Mouse (Mus musculus) granulocyte monocyte progenitor cell, adult 5-6 weeks (primary cell): ENCODE data around the gene Gm16427. TPM values are rescaled to one million over a fixed set of nuclear protein-coding genes. Genes with fewer than 3 reads are reported as not detected.
"Not testable (repeated sequence)": the region's sequence is repeated elsewhere in the genome, so short reads cannot be mapped to it uniquely, and the experiment has no call there.

Source experiments
- ATAC-seq: replicated peaks from 2 replicates; pipeline ENCODE4 v1.8.0; 2016; ENCODE audit warnings: mild to moderate bottlenecking, moderate TSS enrichment, inconsistent platforms; ENCODE audit not compliant: poor library complexity, severe bottlenecking
- total RNA-seq, 2 experiments: library from RNA; stranded (forward) in 1 of 2; stranded (reverse) in 1 of 2; fragments of 200-712, 200-1000 nt in 1 of 2; fragments of >200 nt in 1 of 2; fragmentation: Nextera tagmentation in 1 of 2; gene quantifications; 2 replicates each; pipeline ENCODE4 v1.2.3; 2014 to 2017

Gm16427 gene
- total RNA-seq (2014; fragmentation: Nextera tagmentation) (not detected in 2 replicates), total RNA-seq (2017) (not detected in 2 replicates)

DNA sequence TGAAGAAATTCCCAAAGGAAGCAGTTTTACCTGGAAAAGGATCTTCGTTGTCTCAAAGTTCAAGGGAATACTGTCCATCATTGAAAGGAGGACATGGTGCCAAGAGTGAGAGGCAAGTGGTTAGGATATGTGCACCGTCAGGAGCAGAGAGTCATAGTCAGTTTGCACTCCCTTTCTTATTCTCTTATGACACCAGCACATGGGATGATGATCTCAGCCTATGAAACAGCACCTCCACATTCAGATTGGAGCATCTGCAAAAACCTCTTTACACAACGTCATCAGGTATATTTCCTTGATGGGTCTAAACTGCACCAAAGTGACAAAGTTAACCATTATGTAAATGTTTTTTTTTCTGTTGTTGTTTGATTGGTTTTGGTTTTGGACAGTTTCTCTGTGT is at the start of gene Gm16427:
Gm16427 (minus strand) TSS at position 101 of the 400 bp plus-strand sequence.
- ATAC-seq: not testable (repeated sequence)

Other genes starting within 250 kb of the Gm16427 start
- not detected in 2 replicates for gene C87414, start 131.4 kb upstream of the Gm16427 start, total RNA-seq (2014; fragmentation: Nextera tagmentation)
- gene C87414, start 131.4 kb upstream of the Gm16427 start, total RNA-seq (2017): not detected in 2 replicates